Mouse (Mus musculus): ENCODE results near the gene Skiv2l. TPM values are rescaled to one million over a fixed set of nuclear protein-coding genes. Genes with fewer than 3 reads are reported as not detected.

The Skiv2l gene
- polyA plus RNA-seq, 1 experiment from 2014 or later: 46.2 TPM

Small RNA genes lying within 50 kb of the gene (microRNA-seq; reads per million reads assigned to microRNA genes)
- gene Mir6970: not detected
- 1.4 reads per million for gene Mir6971
- not detected for gene Mir6972

Other genes starting within 250 kb of the Skiv2l start
- 213 and 221 TPM in 2 replicates for gene Rnf5, start 246.5 kb downstream of the Skiv2l start, polyA plus RNA-seq (2014; fragmentation: Nextera tagmentation; extraction: Ambion mirVana)
- gene Agpat1, start 245.9 kb downstream of the Skiv2l start, polyA plus RNA-seq (2014; fragmentation: Nextera tagmentation; extraction: Ambion mirVana): 103 and 108 TPM in 2 replicates
- gene Egfl8, start 234.2 kb downstream of the Skiv2l start, polyA plus RNA-seq (2014; fragmentation: Nextera tagmentation; extraction: Ambion mirVana): 6.0 and 18.2 TPM in 2 replicates
- 21.9 and 25.4 TPM in 2 replicates for gene Ppt2, start 221.7 kb downstream of the Skiv2l start, polyA plus RNA-seq (2014; fragmentation: Nextera tagmentation; extraction: Ambion mirVana)
- 6.7 and 9.3 TPM in 2 replicates for gene Prrt1, start 220.7 kb downstream of the Skiv2l start, polyA plus RNA-seq (2014; fragmentation: Nextera tagmentation; extraction: Ambion mirVana)
- 11.5 and 14.8 TPM in 2 replicates for gene Fkbpl, start 205.4 kb downstream of the Skiv2l start, polyA plus RNA-seq (2014; fragmentation: Nextera tagmentation; extraction: Ambion mirVana)
- 71.8 and 92.5 TPM in 2 replicates for gene Atf6b, start 203.1 kb downstream of the Skiv2l start, polyA plus RNA-seq (2014; fragmentation: Nextera tagmentation; extraction: Ambion mirVana)
- 0.23 and 0.32 TPM in 2 replicates for gene Tnxb, start 179.7 kb downstream of the Skiv2l start, polyA plus RNA-seq (2014; fragmentation: Nextera tagmentation; extraction: Ambion mirVana)
- not detected in 2 replicates for gene C4b, start 106.3 kb downstream of the Skiv2l start, polyA plus RNA-seq (2014; fragmentation: Nextera tagmentation; extraction: Ambion mirVana)
- not detected in 2 replicates for gene Cyp21a1, start 45.6 kb downstream of the Skiv2l start, polyA plus RNA-seq (2014; fragmentation: Nextera tagmentation; extraction: Ambion mirVana)
- 30.5 and 37.7 TPM in 2 replicates for gene Stk19, start 13.3 kb downstream of the Skiv2l start, polyA plus RNA-seq (2014; fragmentation: Nextera tagmentation; extraction: Ambion mirVana)
- gene Dxo, start 13.2 kb downstream of the Skiv2l start, polyA plus RNA-seq (2014; fragmentation: Nextera tagmentation; extraction: Ambion mirVana): 59.4 and 67.7 TPM in 2 replicates
- gene Nelfe, start 181 bp upstream of the Skiv2l start, polyA plus RNA-seq (2014; fragmentation: Nextera tagmentation; extraction: Ambion mirVana): 78.3 and 78.9 TPM in 2 replicates
- 1.3 and 2.0 TPM in 2 replicates for gene Cfb, start 12.3 kb upstream of the Skiv2l start, polyA plus RNA-seq (2014; fragmentation: Nextera tagmentation; extraction: Ambion mirVana)
- gene Zbtb12, start 29.3 kb upstream of the Skiv2l start, polyA plus RNA-seq (2014; fragmentation: Nextera tagmentation; extraction: Ambion mirVana): 2.2 and 2.3 TPM in 2 replicates
- not detected in 2 replicates for gene Gm20547, start 31.8 kb upstream of the Skiv2l start, polyA plus RNA-seq (2014; fragmentation: Nextera tagmentation; extraction: Ambion mirVana)
- gene C2, start 48.1 kb upstream of the Skiv2l start, polyA plus RNA-seq (2014; fragmentation: Nextera tagmentation; extraction: Ambion mirVana): 1.5 and 2.1 TPM in 2 replicates
- gene Ehmt2, start 48.3 kb upstream of the Skiv2l start, polyA plus RNA-seq (2014; fragmentation: Nextera tagmentation; extraction: Ambion mirVana): 78.1 and 86.8 TPM in 2 replicates
- gene Slc44a4, start 64.3 kb upstream of the Skiv2l start, polyA plus RNA-seq (2014; fragmentation: Nextera tagmentation; extraction: Ambion mirVana): not detected in 2 replicates
- gene Neu1, start 81.0 kb upstream of the Skiv2l start, polyA plus RNA-seq (2014; fragmentation: Nextera tagmentation; extraction: Ambion mirVana): 27.4 and 30.1 TPM in 2 replicates
- 0.27 and 0.35 TPM in 2 replicates for gene Hspa1b, start 109.0 kb upstream of the Skiv2l start, polyA plus RNA-seq (2014; fragmentation: Nextera tagmentation; extraction: Ambion mirVana)
- gene Gm20481, start 119.7 kb upstream of the Skiv2l start, polyA plus RNA-seq (2014; fragmentation: Nextera tagmentation; extraction: Ambion mirVana): not detected in 2 replicates
- 7.0 and 7.6 TPM in 2 replicates for gene Hspa1a, start 121.9 kb upstream of the Skiv2l start, polyA plus RNA-seq (2014; fragmentation: Nextera tagmentation; extraction: Ambion mirVana)
- gene Hspa1l, start 122.5 kb upstream of the Skiv2l start, polyA plus RNA-seq (2014; fragmentation: Nextera tagmentation; extraction: Ambion mirVana): 1.6 and 2.8 TPM in 2 replicates
- 89.1 and 89.5 TPM in 2 replicates for gene Lsm2, start 131.7 kb upstream of the Skiv2l start, polyA plus RNA-seq (2014; fragmentation: Nextera tagmentation; extraction: Ambion mirVana)
- gene Vars, start 150.8 kb upstream of the Skiv2l start, polyA plus RNA-seq (2014; fragmentation: Nextera tagmentation; extraction: Ambion mirVana): 51.4 and 56.9 TPM in 2 replicates
- gene Vwa7, start 166.4 kb upstream of the Skiv2l start, polyA plus RNA-seq (2014; fragmentation: Nextera tagmentation; extraction: Ambion mirVana): 0.11 and 0.15 TPM in 2 replicates
- 2.1 and 2.2 TPM in 2 replicates for gene Sapcd1, start 177.8 kb upstream of the Skiv2l start, polyA plus RNA-seq (2014; fragmentation: Nextera tagmentation; extraction: Ambion mirVana)
- 1.9 and 2.2 TPM in 2 replicates for gene Msh5, start 196.5 kb upstream of the Skiv2l start, polyA plus RNA-seq (2014; fragmentation: Nextera tagmentation; extraction: Ambion mirVana)
- gene Clic1, start 199.8 kb upstream of the Skiv2l start, polyA plus RNA-seq (2014; fragmentation: Nextera tagmentation; extraction: Ambion mirVana): 13.3 and 37.0 TPM in 2 replicates
- 269 and 303 TPM in 2 replicates for gene Ddah2, start 208.8 kb upstream of the Skiv2l start, polyA plus RNA-seq (2014; fragmentation: Nextera tagmentation; extraction: Ambion mirVana)
- not detected in 2 replicates for gene Ly6g6c, start 215.2 kb upstream of the Skiv2l start, polyA plus RNA-seq (2014; fragmentation: Nextera tagmentation; extraction: Ambion mirVana)
- 0.12 and 0.15 TPM in 2 replicates for gene Mpig6b, start 216.0 kb upstream of the Skiv2l start, polyA plus RNA-seq (2014; fragmentation: Nextera tagmentation; extraction: Ambion mirVana)
- gene Ly6g6e, start 226.7 kb upstream of the Skiv2l start, polyA plus RNA-seq (2014; fragmentation: Nextera tagmentation; extraction: Ambion mirVana): 0.46 and 0.66 TPM in 2 replicates
- 0.84 and 1.8 TPM in 2 replicates for gene Ly6g6d, start 227.9 kb upstream of the Skiv2l start, polyA plus RNA-seq (2014; fragmentation: Nextera tagmentation; extraction: Ambion mirVana)
- 0.23 TPM in 1 of 2 replicates, not detected in the other for gene Ly6g6f, start 235.4 kb upstream of the Skiv2l start, polyA plus RNA-seq (2014; fragmentation: Nextera tagmentation; extraction: Ambion mirVana)
- gene Abhd16a, start 239.1 kb upstream of the Skiv2l start, polyA plus RNA-seq (2014; fragmentation: Nextera tagmentation; extraction: Ambion mirVana): 82.3 and 92.5 TPM in 2 replicates